Mouse (Mus musculus): Measurements from ENCODE around the gene BC049730.

DNA sequence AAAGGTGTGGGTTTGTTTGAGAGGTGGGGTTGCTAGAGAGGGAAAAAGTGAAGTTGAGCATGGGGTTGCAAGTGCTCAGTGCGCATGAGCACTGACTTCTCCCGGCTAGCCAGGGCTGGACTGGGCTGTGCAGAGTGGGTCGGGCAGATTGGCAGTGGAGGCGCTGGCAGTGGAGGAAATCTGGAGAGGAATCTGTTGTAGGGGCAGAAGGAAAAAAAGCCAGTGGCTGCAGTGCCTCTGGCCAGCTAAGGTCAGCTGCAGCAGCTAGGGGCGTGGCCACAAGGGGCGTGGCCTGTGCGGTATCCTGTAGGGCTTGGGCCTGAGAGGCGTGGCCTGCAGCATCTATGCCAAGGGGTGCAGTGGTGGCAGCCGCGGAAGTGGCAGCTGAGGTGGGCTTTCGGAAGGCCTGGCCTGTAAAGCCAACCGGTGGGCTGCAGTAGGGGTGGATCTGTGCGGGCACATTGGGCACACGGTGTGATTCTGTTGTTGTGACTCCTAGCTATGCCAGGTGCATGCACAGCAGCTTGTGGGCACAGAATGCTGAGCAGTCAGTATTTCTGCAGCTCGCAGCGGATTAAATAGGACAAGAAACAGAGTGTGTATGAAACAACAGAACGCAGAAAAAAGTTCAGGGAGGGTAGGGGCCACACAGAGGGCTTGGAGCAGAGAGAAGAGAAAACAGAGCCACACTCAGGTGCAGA is 27.1 kb downstream of the BC049730 start:
- TF ChIP-seq E2F4 (IDR thresholded peaks at IDR 0.05; ENCODE audit: insufficient read depth), result no peak
- TF ChIP-seq REST (IDR thresholded peaks at IDR 0.05; ENCODE audit: insufficient read depth, insufficient read length), result no peak
- no peak for TF ChIP-seq MAX (IDR thresholded peaks at IDR 0.05; ENCODE audit: low read depth)
- TF ChIP-seq POLR2A (IDR thresholded peaks at IDR 0.05; ENCODE audit: insufficient read length, low read depth), result no peak
- TF ChIP-seq POLR2AphosphoS2 (IDR thresholded peaks at IDR 0.05; ENCODE audit: insufficient read length, low read depth), result no peak
- no peak for TF ChIP-seq MYOG (IDR thresholded peaks at IDR 0.05; ENCODE audit: control insufficient read depth in 1 of 3, insufficient read depth in 1 of 3, insufficient read length in 2 of 3, low read depth in 2 of 3)
- no peak for TF ChIP-seq MYOD1 (IDR thresholded peaks at IDR 0.05; ENCODE audit: control insufficient read depth in 1 of 3, insufficient read length in 2 of 3, low read depth in 2 of 3)
